Mouse (Mus musculus) kidney, adult 8-10 months (tissue): Measurements from ENCODE around the gene H60b.
"Not testable (repeated sequence)": the region's sequence is repeated elsewhere in the genome, so short reads cannot be mapped to it uniquely, and the experiment has no call there.

Experiments used
- DNase-seq, 2 experiments: peaks; one replicate each; pipeline ENCODE4 v3.0.0; 2022

Gene H60b

DNA sequence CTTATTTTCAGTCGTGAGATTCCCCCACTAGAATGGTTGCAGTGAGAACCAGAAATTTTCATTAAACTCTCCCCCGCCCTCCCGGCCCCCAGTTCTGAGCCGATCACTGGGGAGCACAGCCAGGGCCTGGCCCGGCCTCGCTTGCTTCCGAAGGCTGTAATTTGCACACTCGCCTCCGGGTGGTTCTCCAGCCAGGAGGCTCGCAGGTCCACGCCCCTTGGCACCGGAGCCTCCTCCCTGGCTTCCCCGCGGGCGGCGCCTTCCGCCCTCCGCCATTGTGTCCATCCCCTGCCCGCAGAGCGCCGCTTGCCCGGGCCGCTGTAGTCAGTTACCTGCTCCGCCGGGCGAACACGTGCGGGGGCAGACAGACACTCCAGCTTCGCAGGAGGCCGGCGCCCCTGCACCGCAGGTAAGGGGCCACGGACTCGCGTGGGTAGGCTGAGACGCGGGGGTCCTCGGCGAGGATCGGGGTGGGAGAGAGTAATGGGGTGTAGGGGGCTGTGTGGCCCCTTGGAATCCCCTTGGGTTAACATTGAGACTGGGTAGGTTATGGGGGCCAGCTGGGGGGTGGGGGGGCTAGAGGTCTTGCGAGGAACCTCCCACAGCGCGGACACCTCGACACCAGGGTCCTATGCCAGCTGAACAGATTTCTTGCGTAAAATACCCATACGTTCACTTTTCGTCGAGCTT lies at the start of gene H60b, which contains the start of gene Raet1e:
TSS of gene H60b (plus strand) at position 277 of the 690 bp plus-strand sequence.
TSS of gene Raet1e (plus strand) at position 260 of the 690 bp plus-strand sequence.
- DNase-seq: peak; percentile 54 to 76

DNA sequence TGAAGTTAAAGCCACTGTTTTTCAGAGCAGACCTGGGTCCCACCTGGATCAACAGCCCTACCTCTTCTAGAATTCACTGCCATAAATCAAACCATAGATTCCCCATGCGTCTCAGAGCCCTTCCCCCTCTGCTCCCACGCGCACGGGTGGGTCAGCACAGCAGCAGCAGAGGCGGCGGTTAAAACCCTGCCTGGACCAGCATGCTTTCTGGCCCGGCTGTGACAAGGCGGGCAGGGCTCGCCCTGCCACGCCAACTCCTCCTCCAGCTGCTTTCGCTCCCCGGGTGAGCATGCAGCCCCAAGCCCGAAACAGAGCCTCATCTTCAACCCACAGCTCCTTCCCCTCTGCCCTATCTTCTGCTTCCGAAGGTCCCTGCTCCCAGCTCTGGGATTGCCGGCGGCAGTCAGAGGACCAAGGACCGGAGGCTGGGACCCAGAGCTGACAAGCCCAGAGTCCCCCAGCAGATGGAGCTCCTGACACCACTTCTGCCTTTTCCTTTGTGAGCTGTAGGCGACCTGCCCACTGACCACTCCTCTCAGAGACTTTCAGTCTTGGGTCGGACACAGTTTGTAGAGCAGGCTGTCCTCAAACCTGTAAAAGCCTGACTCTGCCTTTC lies 17.6 kb upstream of the H60b start:
- peak; percentile 58 to 85 for DNase-seq

DNA sequence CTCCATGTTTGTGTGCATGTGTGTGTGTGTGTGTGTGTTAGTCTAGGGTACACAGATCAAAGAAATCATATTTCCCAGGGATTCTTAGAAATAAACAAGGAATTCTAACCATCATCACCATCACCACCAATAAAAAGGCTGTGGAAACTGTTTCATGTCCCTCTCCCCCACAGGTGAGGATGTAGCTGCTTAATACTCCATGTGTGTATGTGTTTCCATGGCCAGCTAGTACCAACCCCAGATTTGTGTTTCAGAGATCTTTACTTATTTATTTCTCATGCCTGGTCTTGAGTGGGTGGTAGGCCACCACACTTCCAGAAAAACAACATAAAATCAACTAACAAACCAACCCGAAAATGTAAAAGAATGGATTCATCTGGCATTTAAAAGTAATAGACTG lies 16.2 kb upstream of the H60b start:
- not testable (repeated sequence) for DNase-seq

DNA sequence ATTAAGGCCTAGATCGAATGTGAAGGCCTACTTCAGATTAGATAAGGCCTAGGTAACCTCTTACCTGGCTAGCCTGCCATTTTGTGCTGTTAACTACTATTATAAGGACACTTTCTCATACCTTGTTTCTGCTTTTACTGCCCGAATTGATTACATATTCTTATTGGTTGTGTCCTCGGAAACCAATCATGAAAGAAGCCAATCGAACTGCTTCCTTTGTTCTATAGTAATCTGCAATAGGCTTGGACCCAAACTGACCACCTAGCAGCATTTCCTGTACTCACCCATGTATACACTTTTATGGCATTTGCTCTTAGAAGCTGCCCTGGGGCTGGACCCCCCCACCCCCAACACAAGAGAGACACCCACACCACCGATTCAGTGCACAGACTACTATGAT lies 15.5 kb upstream of the H60b start:
- no peak for DNase-seq

DNA sequence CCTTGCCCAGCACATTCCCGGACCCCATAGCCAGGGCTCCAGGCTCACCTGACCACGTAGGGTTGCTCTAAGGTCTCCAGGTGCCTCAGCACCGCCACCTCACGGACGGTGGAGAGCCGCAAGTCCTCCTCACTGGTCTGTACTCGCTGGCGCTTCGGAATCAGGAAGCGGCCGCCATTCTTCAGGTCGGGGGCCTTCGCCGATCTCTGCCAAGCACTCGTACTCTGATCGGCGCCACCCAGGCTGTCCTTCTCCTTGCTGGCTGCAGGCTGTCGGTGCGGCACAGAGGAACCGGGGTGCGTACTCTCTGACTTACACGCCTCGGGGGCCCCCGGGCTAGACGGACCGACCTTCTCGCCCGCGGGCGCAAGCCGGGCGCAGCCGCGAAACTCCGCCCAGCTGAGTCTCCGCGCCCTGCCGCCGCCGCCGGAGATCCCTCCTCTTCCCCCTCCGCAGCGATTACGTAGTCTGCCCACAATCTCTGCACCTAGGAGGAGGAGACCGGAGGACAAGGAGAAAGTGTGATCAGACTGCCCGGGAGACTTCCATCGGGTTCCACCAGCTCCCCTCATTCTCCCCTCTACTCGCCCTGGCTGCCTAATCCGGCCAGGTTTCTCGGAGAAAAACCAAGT lies 9.8 kb upstream of the H60b start:
- DNase-seq: peak; percentile 69 to 84

DNA sequence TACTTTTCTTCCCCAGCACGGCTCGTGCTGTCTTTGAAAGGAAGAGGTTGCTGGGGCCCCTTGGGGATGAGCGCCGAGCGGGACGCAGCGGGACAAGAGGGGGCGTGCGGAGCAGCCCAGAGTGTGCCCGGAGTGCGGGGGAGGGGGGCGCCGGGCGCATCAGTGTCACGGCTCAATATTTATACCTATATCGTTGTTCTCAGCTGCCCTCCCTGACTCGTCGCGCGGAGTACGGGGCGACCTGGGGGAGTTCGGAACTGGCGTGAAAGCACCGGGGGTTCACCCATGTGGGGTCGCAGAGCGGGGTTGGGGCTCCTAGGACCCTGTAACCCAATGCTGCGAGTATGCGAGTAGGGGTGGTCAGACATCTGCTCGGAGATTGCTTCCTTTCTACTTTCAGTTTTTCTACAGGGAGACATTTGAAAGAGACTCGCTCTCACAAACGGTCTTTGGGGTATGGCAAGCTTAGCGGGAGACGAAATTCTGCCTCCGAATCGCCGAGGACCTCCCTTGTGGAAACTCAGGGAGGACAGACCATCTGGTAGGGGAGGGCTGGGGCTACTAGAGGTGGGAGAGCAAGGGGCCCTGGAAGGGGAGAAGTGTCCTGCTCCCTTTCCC lies 9.2 kb upstream of the H60b start, which contains the start of gene E030030I06Rik:
TSS of gene E030030I06Rik (minus strand) at position 198 of the 618 bp plus-strand sequence.
- DNase-seq: peak in 1 of 2 experiments; percentile 24

DNA sequence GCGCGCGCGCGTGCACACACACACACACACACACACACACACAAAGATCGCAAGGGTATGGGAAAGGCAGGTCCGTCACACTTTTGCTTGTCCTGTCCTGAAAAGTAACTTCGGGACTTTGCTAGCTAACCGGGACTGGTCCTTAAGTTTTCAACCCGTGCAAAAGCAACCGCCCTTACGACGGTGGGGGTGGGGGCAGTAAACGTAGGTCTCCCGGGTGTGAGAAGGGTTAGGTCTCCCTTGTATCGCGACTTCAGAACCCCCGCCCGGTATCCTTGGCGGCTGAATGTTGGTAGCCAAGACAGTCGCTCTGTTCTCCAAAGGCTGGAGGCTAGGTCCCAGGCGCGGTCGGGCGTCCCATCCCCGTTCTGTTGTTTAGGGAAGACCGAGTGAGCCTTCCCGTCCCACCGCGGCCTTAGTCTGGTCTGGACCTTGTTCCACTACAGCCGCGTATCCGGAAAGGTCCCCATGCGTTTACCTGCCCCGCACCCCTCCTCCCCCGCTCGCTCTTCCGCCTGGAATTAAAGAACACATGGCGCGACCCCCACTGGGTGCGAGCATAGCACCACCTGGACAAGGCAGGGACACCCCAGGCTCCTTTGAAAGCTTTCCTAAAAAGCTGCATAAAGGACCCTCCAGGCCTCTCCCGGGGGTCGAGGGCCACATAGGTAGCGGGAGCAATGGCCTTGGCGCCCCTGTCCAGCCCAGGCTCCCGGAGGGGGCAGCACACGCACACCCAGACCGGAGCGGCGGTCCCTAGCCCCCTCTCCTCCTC lies 8.5 kb upstream of the H60b start:
- DNase-seq: peak in 1 of 2 experiments; percentile 23

DNA sequence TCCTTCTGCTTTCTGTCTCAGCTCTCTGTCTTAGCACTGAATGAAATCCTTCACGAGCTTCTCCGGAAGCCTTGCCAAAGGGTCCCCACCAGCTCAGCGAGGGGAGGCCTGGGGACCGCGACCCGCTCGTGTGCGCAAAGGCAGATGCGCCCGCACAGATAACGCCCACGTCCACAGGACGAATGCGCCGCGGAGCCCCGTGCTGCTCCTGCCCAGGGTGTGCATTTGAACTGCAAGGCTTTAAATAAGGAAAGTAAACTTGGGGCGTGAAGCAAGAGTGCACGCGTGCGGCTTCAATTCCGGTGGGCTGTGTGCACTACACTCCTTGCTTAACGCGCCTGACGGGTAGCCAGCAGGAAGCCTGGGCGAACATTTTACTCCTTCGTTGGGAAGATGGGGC lies 7.8 kb upstream of the H60b start:
- no peak for DNase-seq

DNA sequence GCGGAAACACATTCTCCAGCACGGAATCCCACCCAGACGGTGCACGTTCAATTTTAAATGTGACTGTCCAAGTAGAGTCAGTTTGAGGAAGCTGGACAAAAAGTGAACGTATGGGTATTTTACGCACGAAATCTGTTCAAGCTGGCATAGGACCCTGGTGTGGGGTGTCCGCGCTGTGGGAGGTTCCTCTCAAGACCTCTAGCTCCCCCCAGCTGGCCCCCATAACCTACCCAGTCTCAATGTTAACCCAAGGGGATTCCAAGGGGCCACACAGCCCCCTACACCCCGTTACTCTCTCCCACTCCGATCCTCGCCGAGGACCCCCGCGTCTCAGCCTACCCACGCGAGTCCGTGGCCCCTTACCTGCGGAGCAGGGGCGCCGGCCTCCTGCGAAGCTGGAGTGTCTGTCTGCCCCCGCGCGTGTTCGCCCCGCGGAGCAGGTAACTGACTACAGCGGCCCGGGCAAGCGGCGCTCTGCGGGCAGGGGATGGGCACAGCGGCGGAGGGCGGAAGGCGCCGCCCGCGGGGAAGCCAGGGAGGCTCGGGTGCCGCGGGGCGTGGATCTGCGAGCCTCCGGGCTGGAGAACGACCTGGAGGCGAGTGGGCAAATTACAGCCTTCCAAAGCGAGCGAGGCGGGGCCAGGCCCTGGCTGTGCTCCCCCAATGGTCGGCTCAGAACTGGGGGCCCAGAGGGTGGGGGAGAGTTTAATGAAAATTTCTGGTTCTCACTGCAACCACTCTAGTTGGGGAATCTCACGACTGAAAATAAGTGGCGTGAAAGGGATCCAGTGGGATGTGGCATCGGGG lies 7.1 kb upstream of the H60b start:
- not testable (repeated sequence) for DNase-seq

DNA sequence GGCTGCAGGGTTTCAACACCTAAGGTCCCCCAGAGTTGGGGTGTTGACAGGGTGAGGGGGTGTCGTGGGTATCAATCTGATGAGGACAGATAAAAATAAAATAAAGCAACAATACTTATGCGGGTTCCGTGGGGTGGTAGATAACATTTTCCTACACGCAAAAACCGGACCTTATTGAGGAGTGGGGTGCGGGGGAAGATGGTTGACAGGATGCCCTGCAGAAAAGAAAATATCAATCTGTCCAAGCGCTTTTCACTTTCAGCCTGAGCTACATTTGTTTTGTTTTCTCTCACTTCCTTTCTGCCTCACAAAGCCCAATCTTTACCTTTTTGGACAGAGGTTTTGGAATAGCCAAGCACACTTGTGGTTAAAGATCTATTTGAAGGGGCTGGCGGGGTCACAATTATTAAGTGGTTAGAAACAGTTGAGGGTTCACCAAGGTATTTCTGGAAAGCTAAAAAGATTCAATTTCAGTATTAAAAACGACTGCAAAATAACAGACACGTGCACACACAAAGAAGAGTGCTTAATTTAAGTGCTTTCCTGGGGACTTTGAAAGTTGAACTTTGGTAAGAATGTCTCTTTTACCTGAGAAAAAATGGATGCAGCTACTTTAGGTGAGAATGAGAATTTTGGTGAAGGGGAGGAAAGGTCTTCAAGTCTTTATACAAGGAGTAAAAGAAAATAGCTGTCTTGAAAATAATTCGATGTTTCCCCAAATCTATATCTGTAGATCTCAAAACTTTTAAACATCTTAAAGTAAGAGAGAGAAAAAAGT lies 6.3 kb upstream of the H60b start:
- not testable (repeated sequence) for DNase-seq

DNA sequence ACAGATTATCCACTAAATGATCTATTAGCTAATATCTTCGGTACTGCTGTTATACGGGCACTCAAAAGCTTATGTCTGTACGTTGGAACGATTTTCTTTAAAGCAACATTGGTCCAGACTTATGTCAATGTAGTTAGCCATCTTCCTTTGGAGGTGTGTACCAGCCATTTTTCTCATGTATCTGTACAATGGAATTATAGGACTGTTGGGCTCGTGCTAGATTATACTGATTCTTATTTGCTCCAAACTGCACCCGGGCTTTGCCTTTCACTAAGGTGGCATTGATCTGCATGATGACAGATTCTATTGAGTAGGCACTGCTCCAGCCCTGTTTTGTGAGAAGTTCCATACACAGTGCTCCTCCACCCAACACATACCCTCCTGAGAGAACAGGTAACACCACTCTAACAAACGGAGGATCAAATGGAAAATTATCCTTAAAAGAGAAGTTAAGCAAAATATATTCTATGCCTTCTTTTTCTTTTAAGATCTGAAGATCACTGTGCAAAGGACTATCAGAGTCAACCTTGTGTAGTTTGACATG lies 5.2 kb upstream of the H60b start:
- DNase-seq: not testable (repeated sequence)

DNA sequence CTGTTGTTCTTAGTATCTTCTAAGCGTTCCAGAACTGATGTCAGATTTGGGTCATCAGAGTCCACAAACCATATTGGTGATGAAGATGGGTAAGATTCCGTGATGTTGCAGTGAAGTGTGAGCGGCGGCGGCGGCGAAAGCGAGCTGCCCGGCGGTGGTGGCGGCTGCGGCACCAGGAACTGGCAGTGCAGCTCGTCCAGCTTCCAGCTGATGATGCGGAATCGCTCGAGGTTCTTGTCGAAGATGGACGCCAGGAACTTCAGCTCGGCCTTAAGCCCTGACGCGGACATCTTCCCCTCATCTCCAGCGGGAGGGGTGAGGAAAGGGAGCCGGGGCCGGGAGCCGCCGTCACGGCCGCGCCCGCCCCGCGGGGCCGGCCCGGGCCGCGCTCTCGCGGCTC lies 4.3 kb upstream of the H60b start:
- not testable (repeated sequence) for DNase-seq

DNA sequence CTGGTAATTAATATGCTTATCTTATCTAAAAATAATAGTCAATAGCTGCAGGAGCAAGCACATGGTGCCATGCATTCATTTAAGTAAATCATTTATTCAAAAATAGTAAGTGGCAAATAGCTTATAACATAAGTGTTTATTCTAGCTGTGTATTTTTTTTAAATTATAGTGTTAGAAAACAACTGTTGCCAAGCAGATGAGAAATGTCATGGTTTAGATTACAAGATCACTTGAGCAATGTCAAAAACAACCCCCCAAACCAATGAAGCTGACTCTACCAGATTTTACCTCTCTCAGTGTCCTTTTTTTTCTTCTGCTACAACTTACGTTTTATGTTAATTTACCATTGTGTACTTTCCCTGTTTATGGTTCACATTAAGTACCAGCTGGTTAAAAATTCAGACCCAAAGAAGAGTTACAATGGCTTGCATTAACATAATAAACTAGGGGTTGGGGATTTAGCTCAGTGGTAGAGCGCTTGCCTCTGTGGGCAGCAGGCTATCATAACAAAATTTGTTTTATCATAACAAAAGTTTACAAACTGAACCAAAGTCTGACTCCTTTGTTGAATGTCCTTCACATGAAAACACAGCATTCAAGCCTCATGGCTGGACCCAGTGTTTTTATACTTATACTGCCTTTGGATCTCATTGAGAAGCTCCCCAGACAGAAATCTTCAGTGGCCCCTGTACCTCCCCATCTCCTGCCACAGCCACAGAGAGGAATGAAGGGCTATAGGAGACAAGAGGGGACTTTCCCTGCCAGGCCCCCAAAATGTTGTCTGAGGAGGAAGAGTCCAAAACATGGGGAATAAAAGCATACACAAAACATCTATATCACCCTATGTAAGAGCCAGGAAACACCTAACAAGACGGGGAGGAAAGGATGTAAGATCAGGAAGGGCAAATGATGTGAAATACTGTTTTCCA lies 3.3 kb upstream of the H60b start:
- no peak for DNase-seq

DNA sequence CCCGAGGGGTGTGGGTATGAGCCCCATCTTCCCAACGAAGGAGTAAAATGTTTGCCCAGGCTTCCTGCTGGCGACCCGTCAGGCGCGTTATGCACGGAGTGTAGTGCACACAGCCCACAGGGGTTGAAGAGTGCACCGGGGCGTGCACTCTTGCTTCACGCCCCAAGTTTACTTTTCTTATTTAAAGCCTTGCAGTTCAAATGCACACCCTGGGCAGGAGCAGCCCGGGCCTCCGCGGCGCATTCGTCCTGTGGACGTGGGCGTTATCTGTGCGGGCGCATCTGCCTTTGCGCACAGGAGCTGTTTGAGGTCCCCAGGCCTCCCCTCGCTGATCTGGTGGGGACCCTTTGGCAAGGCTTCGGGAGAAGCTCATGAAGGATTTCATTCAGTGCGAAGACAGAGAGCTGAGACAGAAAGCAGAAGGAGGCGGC lies 760 bp downstream of the H60b start:
- DNase-seq: no peak

DNA sequence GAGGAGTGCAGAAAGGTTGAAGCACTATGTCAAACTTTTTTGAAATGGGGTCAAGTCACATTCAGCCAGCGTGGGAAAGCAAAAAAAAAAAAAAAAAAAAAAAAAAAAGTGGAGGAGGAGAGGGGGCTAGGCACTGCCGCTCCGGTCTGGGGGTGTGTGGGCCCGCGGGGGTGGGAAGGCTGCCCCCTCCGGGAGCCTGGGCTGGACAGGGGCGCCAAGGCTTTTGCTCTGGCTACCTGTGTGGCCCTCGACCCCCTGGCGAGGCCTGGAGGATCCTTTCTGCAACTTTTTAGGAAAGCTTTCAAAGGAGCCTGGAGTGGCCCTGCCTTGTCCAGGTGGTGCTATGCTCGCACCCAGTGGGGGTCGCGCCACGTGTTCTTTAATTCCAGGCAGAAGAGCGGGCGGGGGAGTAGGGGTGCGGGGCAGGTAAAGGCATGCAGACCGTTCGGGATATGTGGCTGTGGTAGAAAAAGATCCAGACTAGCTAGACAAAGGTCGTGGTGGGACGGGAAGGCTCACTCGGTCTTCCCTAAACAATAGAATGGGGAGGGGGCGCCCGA lies 1.3 kb downstream of the H60b start:
- no peak for DNase-seq

DNA sequence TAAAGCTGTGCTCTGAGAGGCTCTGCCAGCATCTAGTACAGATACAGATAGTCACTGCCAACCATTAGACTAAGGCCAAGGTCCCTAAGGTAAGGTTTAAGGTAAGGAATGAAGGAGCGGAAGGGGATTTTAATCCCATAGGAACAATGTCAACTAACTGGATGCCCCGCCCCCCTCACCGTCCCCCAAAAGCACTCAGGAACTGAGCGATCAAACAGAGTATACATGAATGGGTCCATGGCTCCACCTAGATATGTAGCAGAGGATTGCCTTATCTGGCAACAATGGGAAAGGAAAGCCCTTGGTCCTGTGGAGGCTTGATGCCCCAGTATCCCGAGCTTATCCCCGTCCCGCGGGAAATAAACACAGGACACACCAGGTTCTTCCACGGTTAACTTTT lies 4.9 kb downstream of the H60b start:
- not testable (repeated sequence) for DNase-seq

DNA sequence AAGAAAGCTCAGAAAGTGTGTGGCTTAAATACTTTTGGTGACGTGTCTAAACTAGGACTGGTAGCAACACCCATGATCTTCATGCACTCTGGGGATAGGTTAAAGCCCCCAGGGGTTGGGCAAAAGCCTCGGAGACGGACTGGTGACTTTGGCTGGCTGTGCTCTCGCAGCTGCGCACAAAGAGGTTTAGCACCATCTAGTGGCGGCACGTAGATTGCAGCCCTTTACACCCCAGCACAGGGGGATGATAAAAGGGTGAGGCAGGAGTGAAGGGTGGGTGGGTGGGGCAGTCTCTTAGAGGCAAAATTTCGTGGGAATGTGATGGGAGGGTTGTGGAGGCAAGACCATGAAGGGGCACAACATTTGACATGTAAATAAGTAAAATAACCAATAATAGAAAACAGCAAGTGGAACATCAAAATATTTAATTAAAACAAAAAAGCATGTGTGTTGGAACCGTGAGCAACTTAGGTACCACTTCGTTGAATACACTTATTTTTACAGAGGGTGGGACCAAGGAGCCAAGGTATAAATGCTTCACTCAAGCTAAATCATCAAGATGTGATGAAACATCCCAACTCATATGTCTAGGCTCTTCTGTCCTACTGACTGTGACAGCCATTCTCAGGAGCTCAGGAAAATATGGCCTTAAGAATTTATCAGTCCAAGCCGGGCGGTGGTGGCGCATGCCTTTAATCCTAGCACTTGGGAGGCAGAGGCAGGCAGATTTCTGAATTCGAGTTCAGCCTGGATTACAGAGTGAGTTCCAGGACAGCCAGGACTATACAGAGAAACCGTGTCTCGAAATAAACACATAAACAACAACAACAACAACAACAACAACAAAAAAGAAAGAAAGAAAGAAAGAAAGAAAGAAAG lies 5.6 kb downstream of the H60b start:
- DNase-seq: peak; percentile 41 to 81
